Mouse (Mus musculus): Measurements from ENCODE around the gene Lyz1. TPM values are rescaled to one million over a fixed set of nuclear protein-coding genes. Genes with fewer than 3 reads are reported as not detected.
"Not testable (repeated sequence)": the region's sequence is repeated elsewhere in the genome, so short reads cannot be mapped to it uniquely, and the experiment has no call there.

The Lyz1 gene
- polyA plus RNA-seq, 1 experiment from 2014 or later = not detected

GRCm38 (mm10) chr10:117301688-117302087 lies 9.0 kb upstream of the Lyz1 start:
- no peak overlapping the region for H3K4me3 ChIP-seq
- H3K9me3 ChIP-seq = no peaks in the 10 kb centered on the region; the same call in 1 of the 2 replicates
- H3K27ac ChIP-seq = no peak overlapping the region
- no peaks in the 10 kb centered on the region for H3K4me1 ChIP-seq
- H3K27me3 ChIP-seq (ENCODE audit: poor library complexity, severe bottlenecking) = no peaks in the 10 kb centered on the region
- no peaks in the 10 kb centered on the region for H3K36me3 ChIP-seq (replicated peaks)
- 87% methylated on average over 1 of the region's 1 CpGs for WGBS
- DNase-seq (ENCODE audit: extremely low spot score, low spot score) = no peak

- Histone ChIP-seq H3K4me1 (no peaks in the 10 kb centered on the region), H3K36me3 (replicated peaks) (no peaks in the 10 kb centered on the region), H3K27ac (no peak overlapping the region), H3K4me3 (no peak overlapping the region), H3K9me3 (no peaks in the 10 kb centered on the region; the same call in 1 of the 2 replicates), H3K27me3 (ENCODE audit: poor library complexity, severe bottlenecking) (no peaks in the 10 kb centered on the region)
- 83% methylated on average over 5 of the region's 5 CpGs for WGBS
- no peak for DNase-seq (ENCODE audit: extremely low spot score, low spot score)
Measured at GRCm38 (mm10) chr10:117299901-117300520, 7.3 kb upstream of the Lyz1 start.

DNA sequence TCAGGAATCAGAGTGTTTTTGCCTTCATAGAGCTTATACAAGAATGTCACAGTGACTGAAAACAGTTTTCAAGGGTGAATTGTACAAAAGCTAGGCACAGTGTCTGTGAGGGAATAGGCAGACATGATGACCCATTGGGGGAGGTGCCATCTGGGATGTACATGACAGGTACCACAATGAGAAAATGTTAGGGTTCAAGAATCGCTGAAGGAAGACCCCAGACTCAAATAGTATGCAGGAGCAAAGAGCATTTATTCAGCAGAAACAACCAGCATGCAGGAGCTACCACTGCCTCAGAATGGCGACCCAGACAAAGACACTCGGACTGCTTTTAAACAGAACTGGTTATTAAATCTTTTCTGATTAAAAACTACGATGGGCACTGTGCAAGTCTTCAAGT lies 6.4 kb upstream of the Lyz1 start:
- Histone ChIP-seq H3K36me3 (replicated peaks) (no peaks in the 10 kb centered on the region), H3K27ac (no peak overlapping the region), H3K4me3 (no peak overlapping the region), H3K4me1 (no peaks in the 10 kb centered on the region), H3K27me3 (ENCODE audit: poor library complexity, severe bottlenecking) (no peaks in the 10 kb centered on the region), H3K9me3 (no peaks in the 10 kb centered on the region; the same call in 1 of the 2 replicates)
- no peak for DNase-seq (ENCODE audit: extremely low spot score, low spot score)
- 91% methylated on average over 4 of the region's 4 CpGs for WGBS

- 89% methylated on average over 6 of the region's 6 CpGs for WGBS
- Histone ChIP-seq H3K36me3 (replicated peaks) (no peaks in the 10 kb centered on the region), H3K27me3 (ENCODE audit: poor library complexity, severe bottlenecking) (no peaks in the 10 kb centered on the region), H3K4me1 (no peaks in the 10 kb centered on the region), H3K27ac (no peak overlapping the region), H3K9me3 (no peaks in the 10 kb centered on the region; the same call in 1 of the 2 replicates), H3K4me3 (no peak overlapping the region)
- DNase-seq (ENCODE audit: extremely low spot score, low spot score) = no peak
Measured at GRCm38 (mm10) chr10:117298336-117298735, 5.7 kb upstream of the Lyz1 start.

DNA sequence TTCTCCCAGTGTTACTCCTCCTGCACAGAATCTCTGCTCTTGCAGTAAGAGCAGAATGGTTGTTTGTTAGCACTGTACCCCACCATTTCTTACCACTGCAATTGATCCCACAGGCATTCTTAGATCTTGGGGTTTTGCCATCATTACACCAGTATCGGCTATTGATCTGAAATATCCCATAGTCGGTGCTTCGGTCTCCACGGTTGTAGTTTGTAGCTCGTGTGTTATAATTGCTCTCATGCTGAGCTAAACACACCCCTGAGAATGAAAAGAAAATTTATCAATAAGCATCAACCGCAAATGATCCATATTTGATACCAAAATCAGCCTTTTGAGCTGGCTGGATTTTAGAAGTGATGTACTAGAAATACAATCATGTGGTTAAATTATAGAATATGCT lies 1.7 kb downstream of the Lyz1 start:
- not testable (repeated sequence) for H3K36me3 ChIP-seq (replicated peaks); H3K9me3 ChIP-seq; H3K4me1 ChIP-seq; H3K27me3 ChIP-seq (ENCODE audit: poor library complexity, severe bottlenecking); DNase-seq (ENCODE audit: extremely low spot score, low spot score); H3K4me3 ChIP-seq; H3K27ac ChIP-seq
- WGBS = 92% methylated on average over 6 of the region's 6 CpGs

- no peak for DNase-seq (ENCODE audit: extremely low spot score, low spot score)
- Histone ChIP-seq H3K27ac (no peak overlapping the region), H3K27me3 (ENCODE audit: poor library complexity, severe bottlenecking) (no peaks in the 10 kb centered on the region), H3K4me3 (no peak overlapping the region), H3K36me3 (replicated peaks) (no peaks in the 10 kb centered on the region), H3K9me3 (no peaks in the 10 kb centered on the region), H3K4me1 (no peaks in the 10 kb centered on the region)
- WGBS = 55% methylated on average over 6 of the region's 6 CpGs
Measured at GRCm38 (mm10) chr10:117290046-117290870, 2.4 kb downstream of the Lyz1 start.

- not testable (repeated sequence) for H3K9me3 ChIP-seq; H3K4me1 ChIP-seq; H3K27ac ChIP-seq; DNase-seq (ENCODE audit: extremely low spot score, low spot score); H3K36me3 ChIP-seq (replicated peaks); H3K4me3 ChIP-seq; H3K27me3 ChIP-seq (ENCODE audit: poor library complexity, severe bottlenecking)
- WGBS = 86% methylated on average over 5 of the region's 5 CpGs
Measured at GRCm38 (mm10) chr10:117289034-117289505, 3.6 kb downstream of the Lyz1 start.

- H3K9me3 ChIP-seq = no peaks in the 10 kb centered on the region
- H3K27me3 ChIP-seq (ENCODE audit: poor library complexity, severe bottlenecking) = no peaks in the 10 kb centered on the region
- H3K4me3 ChIP-seq = no peak overlapping the region
- DNase-seq (ENCODE audit: extremely low spot score, low spot score) = no peak
- no peaks in the 10 kb centered on the region for H3K36me3 ChIP-seq (replicated peaks)
- H3K27ac ChIP-seq = no peak overlapping the region
- no peaks in the 10 kb centered on the region for H3K4me1 ChIP-seq
- 95% methylated on average over 9 of the region's 9 CpGs for WGBS
Measured at GRCm38 (mm10) chr10:117288197-117289033, 4.3 kb downstream of the Lyz1 start.

- Histone ChIP-seq H3K4me3 (no peak overlapping the region), H3K36me3 (replicated peaks) (no peaks in the 10 kb centered on the region), H3K27me3 (ENCODE audit: poor library complexity, severe bottlenecking) (no peaks in the 10 kb centered on the region), H3K27ac (no peak overlapping the region), H3K9me3 (no peaks in the 10 kb centered on the region), H3K4me1 (no peaks in the 10 kb centered on the region)
- DNase-seq (ENCODE audit: extremely low spot score, low spot score) = no peak
- 87% methylated on average over 3 of the region's 3 CpGs for WGBS
Measured at GRCm38 (mm10) chr10:117287226-117287850, 5.3 kb downstream of the Lyz1 start.

GRCm38 (mm10) chr10:117286366-117286970 lies 6.2 kb downstream of the Lyz1 start:
- Histone ChIP-seq H3K27ac (no peak overlapping the region), H3K4me1 (no peaks in the 10 kb centered on the region), H3K9me3 (no peaks in the 10 kb centered on the region), H3K36me3 (replicated peaks) (no peaks in the 10 kb centered on the region), H3K4me3 (no peak overlapping the region), H3K27me3 (ENCODE audit: poor library complexity, severe bottlenecking) (no peaks in the 10 kb centered on the region)
- 90% methylated on average over 6 of the region's 6 CpGs for whole genome bisulfite sequencing
- no peak for DNase-seq (ENCODE audit: extremely low spot score, low spot score)

GRCm38 (mm10) chr10:117285584-117285983 lies 7.1 kb downstream of the Lyz1 start:
- H3K4me3 ChIP-seq; H3K4me1 ChIP-seq; H3K9me3 ChIP-seq; H3K27me3 ChIP-seq (ENCODE audit: poor library complexity, severe bottlenecking); DNase-seq (ENCODE audit: extremely low spot score, low spot score); H3K27ac ChIP-seq; H3K36me3 ChIP-seq (replicated peaks): not testable (repeated sequence)
- WGBS = 91% methylated on average over 4 of the region's 7 CpGs

Measured in forebrain, embryonic 10.5 days (tissue).